Mouse (Mus musculus) heart, embryonic 15.5 days (tissue): ENCODE measurements around the gene Fanca. TPM values are rescaled to one million over a fixed set of nuclear protein-coding genes. Genes with fewer than 3 reads are reported as not detected.

Experiments used
- ATAC-seq: fragments of 200-750 bp; cut with Nextera tagmentation; replicated peaks from 2 replicates; pipeline ENCODE4 v1.8.0; 2017; ENCODE audit warnings: low read depth, moderate TSS enrichment; ENCODE audit not compliant: insufficient number of reproducible peaks, insufficient read depth, low FRiP score
- H3K27ac ChIP-seq: fragments of 300-500 bp; sonication (generic); 2 replicates; pipeline ENCODE4 v1.5.1; 2015; ENCODE audit warnings: mild to moderate bottlenecking, inconsistent platforms
- H3K27me3 ChIP-seq: fragments of 300-500 bp; sonication (generic); 2 replicates; pipeline ENCODE4 v1.6.1; 2015; ENCODE audit warnings: inconsistent platforms
- H3K36me3 ChIP-seq: fragments of 300-500 bp; sonication (generic); 2 replicates; pipeline ENCODE4 v1.6.1; 2015; ENCODE audit warnings: mild to moderate bottlenecking, inconsistent platforms
- H3K4me1 ChIP-seq: fragments of 300-500 bp; sonication (generic); replicated peaks from 2 replicates; pipeline ENCODE4 v1.6.1; 2015; ENCODE audit warnings: inconsistent platforms
- H3K4me2 ChIP-seq: fragments of 300-500 bp; sonication (generic); 2 replicates; pipeline ENCODE4 v1.6.1; 2015; ENCODE audit warnings: inconsistent platforms, mild to moderate bottlenecking, moderate library complexity
- H3K4me3 ChIP-seq: fragments of 300-500 bp; sonication (generic); 2 replicates; pipeline ENCODE4 v1.5.1; 2015; ENCODE audit warnings: mild to moderate bottlenecking, inconsistent platforms
- H3K9ac ChIP-seq: fragments of 300-500 bp; sonication (generic); 2 replicates; pipeline ENCODE4 v1.6.1; 2015; ENCODE audit warnings: mild to moderate bottlenecking, inconsistent platforms
- H3K9me3 ChIP-seq: fragments of 300-500 bp; sonication (generic); replicated peaks from 2 replicates; pipeline ENCODE4 v1.6.1; 2016; ENCODE audit warnings: inconsistent platforms
- WGBS: fragments of 180-500 bp; shearing (Covaris S2); methylation state at CpG from one replicate; pipeline ENCODE4 v1.1.7; 2015; ENCODE audit warnings: mixed read lengths; 5-methylcytosine and 5-hydroxymethylcytosine counted together
- polyA plus RNA-seq: library from polyadenylated mRNA; unstranded; fragments of >200 nt; fragmentation: Nextera tagmentation; extraction: Ambion mirVana; gene quantifications from 2 replicates; pipeline ENCODE4 v1.2.1, GENCODE M21; 2015

Gene Fanca
- polyA plus RNA-seq, 1 experiment from 2014 or later = 14.5 TPM

DNA sequence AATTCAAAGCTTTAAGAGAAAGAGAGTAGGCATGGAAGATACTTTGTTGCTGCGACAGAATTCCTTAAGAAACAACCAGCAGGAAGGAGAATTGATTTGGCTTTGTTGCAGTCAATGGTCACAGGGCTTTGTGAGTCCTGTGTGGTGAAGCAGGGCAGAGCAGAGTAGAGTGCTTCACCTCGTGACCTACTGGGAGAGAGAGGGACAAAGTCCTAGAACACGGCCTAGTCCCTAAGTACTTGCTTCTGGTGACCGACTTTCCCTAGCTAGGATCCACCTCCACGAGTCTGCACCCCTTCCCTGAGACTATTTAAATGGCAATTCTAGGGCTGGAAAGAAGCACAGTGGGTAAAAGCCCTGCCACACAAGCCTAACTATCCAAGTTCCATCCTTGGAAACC, 11.6 kb upstream of the Fanca start:
- Histone ChIP-seq H3K9ac (no peak overlapping the region), H3K9me3 (no peaks in the 10 kb centered on the region), H3K27me3 (peaks cover 29% of the 10 kb centered on the region), H3K36me3 (no peaks in the 10 kb centered on the region), H3K27ac (no peak overlapping the region), H3K4me3 (no peak overlapping the region), H3K4me1 (peaks cover 19% of the 10 kb centered on the region), H3K4me2 (no peak overlapping the region)
- 65% methylated on average over 5 of the region's 5 CpGs for WGBS
- ATAC-seq = no peak

DNA sequence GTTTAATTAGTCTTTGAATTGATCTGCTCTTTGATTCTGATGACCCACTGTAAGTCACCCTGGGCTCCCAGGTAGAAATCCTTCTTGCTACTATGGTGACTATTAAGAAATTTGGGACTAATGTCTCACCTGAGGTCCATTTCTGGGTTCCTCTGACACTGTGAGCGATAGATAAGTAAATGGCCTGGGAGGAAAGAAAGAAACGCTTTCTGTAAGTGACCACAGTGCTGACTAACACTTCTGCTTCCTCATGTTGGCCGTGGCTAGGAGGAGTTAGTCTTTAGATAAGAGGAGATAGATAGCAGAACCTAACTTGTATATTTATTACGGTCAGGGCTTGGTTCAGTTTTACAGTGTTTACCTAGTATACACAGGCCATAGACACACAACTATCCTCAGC, 11.0 kb upstream of the Fanca start:
- ATAC-seq = no peak
- no peak overlapping the region for H3K4me2 ChIP-seq
- peaks cover 23% of the 10 kb centered on the region for H3K27me3 ChIP-seq
- H3K4me3 ChIP-seq = no peak overlapping the region
- peaks cover 18% of the 10 kb centered on the region for H3K4me1 ChIP-seq
- H3K9me3 ChIP-seq = no peaks in the 10 kb centered on the region
- H3K27ac ChIP-seq = no peak overlapping the region
- no peak overlapping the region for H3K9ac ChIP-seq
- no peaks in the 10 kb centered on the region for H3K36me3 ChIP-seq
- 41% methylated on average over 4 of the region's 4 CpGs for WGBS

DNA sequence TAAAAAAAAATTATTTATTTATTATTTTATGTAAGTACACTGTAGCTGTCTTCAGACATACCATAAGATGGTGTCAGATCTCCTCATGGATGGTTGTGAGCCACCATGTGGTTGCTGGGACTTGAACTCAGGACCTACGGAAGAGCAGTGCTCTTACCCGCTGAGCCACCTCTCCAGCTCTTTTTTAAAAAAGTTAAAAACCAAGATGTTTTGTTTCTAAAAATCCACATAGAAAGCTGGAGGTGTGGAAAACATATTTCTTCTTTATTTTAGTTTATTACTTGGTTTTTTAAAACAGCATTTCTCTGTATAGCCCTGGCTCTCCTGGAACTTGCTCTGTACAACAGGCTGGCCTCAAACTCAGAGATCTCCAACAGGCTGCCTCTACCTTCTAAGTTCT, 10.2 kb upstream of the Fanca start:
- ATAC-seq = no peak
- 93% methylated on average over 2 of the region's 2 CpGs for WGBS
- H3K4me2 ChIP-seq = no peak overlapping the region
- no peak overlapping the region for H3K27ac ChIP-seq
- H3K9me3 ChIP-seq = no peaks in the 10 kb centered on the region
- H3K4me3 ChIP-seq = no peak overlapping the region
- peaks cover 15% of the 10 kb centered on the region; the same call in 1 of the 2 replicates for H3K27me3 ChIP-seq
- H3K36me3 ChIP-seq = no peaks in the 10 kb centered on the region
- no peak overlapping the region for H3K9ac ChIP-seq
- H3K4me1 ChIP-seq = peaks cover 11% of the 10 kb centered on the region

DNA sequence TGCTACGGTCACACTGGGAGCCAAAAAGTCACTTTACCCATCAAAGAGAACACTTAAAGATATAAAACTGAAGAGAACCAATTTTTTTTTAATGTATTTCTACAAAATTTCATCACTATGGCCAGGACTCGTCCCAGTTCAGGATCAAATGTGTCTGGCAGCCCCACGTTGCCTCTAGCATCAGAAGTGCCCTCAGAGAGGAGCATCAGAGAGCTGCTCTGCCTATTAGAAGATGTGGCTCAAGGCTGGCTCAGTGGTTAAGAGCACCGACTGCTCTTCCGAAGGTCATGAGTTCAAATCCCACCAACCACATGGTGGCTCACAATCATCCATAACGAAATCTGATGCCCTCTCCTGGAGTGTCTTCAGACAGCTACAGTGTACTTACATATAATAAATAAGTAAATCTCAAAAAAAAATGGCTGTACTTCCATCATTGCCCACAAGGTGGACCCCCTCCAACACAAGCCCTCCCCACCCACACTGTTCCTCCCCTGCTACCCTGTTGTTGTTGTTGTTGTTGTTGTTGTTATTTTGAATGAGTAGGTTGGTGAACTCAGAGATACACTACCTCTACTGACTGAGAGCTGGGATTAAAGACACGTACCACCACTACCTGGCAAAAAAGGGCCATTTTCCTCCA, 1.3 kb upstream of the Fanca start:
- H3K36me3 ChIP-seq = no peaks in the 10 kb centered on the region
- no peaks in the 10 kb centered on the region for H3K9me3 ChIP-seq
- ATAC-seq = no peak
- H3K27me3 ChIP-seq = no peaks in the 10 kb centered on the region
- WGBS = 25% methylated on average over 7 of the region's 7 CpGs
- peaks cover 19% of the 10 kb centered on the region for H3K4me1 ChIP-seq
- no peak overlapping the region for H3K9ac ChIP-seq
- H3K27ac ChIP-seq = no peak overlapping the region
- no peak overlapping the region for H3K4me3 ChIP-seq
- no peak overlapping the region for H3K4me2 ChIP-seq

DNA sequence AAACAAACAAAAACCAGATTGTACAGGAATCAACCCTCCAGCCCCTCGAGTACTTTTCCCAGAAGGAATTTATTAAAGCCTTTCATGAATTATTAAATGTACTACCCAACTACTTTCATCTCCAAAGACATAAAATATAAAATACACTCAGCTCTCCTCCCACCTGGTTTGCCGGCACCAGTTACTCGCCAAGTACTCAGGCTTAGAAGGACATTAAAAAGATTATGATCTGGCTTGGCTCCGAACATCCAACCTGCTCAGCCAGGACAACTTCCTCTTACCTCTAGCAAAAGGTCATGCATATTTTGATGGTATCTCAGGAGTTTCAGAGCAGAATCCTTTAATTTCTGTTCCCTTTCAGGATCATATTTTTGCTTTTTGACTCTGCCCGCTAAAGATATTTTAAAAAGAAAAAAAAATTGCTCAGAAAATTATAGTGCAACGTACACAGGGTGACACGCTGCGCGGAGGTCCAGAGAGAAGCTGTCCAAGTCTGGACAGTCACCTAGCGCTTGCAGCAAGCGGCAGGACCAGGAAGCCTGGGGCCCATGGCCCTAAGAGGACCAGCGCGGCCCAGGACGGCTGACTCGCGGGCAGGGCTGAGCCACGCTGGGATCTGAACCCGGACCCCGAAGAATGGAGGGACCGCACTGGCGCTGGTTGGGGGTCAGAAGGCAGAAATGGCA, 452 bp downstream of the Fanca start:
- Histone ChIP-seq H3K9me3 (no peaks in the 10 kb centered on the region), H3K4me2 (peak overlapping the region; percentile 88), H3K27ac (no peak overlapping the region; the same call in 1 of the 2 replicates), H3K4me3 (peak overlapping the region; percentile 67), H3K36me3 (no peaks in the 10 kb centered on the region), H3K9ac (peak overlapping the region; percentile 69), H3K4me1 (peaks cover 19% of the 10 kb centered on the region), H3K27me3 (no peaks in the 10 kb centered on the region)
- WGBS = 5% methylated on average over 21 of the region's 21 CpGs
- peak; percentile 68 for ATAC-seq

DNA sequence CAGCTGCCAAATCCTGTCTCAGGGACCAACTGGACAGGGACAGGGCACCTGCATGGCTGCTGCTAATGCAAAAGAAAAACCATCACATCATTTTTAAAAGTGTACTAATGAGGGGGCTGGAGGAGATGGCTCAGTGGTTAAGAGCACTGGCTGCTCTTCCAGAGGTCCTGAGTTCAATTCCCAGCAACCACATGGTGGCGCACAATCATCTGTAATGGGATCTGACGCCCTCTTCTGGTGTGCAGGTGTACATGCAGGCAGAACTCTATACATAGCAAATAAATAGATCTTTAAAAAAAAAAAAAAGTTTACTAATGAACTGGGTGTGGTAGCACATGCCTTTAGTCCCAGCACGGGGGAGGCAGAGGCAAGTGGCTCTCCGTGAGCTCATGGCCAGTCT, 9.6 kb downstream of the Fanca start:
- Histone ChIP-seq H3K27ac (no peak overlapping the region), H3K4me2 (no peak overlapping the region), H3K9me3 (no peaks in the 10 kb centered on the region), H3K9ac (no peak overlapping the region), H3K4me1 (no peaks in the 10 kb centered on the region), H3K27me3 (no peaks in the 10 kb centered on the region), H3K36me3 (peaks cover 10% of the 10 kb centered on the region; the same call in 1 of the 2 replicates), H3K4me3 (no peak overlapping the region)
- ATAC-seq = no peak
- 65% methylated on average over 4 of the region's 4 CpGs for WGBS

DNA sequence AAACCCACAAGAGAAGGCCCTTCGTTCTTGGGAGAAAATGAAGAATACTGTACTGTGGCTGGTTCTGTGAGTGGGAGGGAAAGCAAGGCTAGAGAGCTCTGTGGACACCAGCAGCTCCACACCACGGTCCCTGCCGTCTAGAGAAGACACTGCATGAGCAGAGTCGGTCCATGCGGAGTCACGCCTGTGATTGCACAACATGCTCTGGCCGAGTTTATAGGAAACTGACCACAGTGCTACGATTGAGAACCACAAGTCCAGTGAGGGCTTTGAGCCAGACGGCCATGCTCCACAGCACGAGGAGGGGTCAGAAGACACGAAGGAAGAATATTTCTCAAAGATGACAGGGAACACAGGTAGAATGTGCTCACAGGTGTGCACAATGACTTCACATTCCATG, 20.1 kb downstream of the Fanca start:
- no peak overlapping the region for H3K4me3 ChIP-seq
- no peak overlapping the region for H3K27ac ChIP-seq
- no peak for ATAC-seq
- peaks cover 4% of the 10 kb centered on the region; the same call in 1 of the 2 replicates for H3K36me3 ChIP-seq
- H3K9me3 ChIP-seq = no peaks in the 10 kb centered on the region
- H3K9ac ChIP-seq = no peak overlapping the region
- H3K4me1 ChIP-seq = no peaks in the 10 kb centered on the region
- 89% methylated on average over 11 of the region's 11 CpGs for WGBS
- H3K4me2 ChIP-seq = no peak overlapping the region
- H3K27me3 ChIP-seq = no peaks in the 10 kb centered on the region

DNA sequence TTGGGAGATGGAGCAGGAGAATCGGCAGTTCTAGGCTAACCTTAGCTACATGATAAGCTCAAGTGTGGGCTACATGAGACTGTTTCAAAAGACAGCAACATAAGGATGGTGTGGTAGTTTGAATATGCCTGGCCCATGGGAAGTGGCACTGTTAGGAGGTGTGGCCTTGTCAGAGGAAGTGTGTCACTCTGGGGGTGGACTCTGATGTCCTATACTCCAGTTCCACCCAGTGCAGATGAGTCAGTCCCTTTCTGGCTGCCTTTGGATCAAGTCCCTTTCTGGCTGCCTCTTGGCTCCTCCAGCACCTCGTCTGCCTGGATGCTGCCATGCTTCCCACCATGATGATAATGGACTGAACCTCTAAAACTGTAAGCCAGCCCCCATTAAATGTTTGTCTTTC, 25.6 kb downstream of the Fanca start:
- no peak overlapping the region for H3K9ac ChIP-seq
- H3K4me1 ChIP-seq = no peaks in the 10 kb centered on the region; the same call in 1 of the 2 replicates
- no peak overlapping the region for H3K4me3 ChIP-seq
- no peaks in the 10 kb centered on the region for H3K27me3 ChIP-seq
- H3K36me3 ChIP-seq = peaks cover 4% of the 10 kb centered on the region; the same call in 1 of the 2 replicates
- no peak for ATAC-seq
- H3K27ac ChIP-seq = no peak overlapping the region
- no peak overlapping the region for H3K4me2 ChIP-seq
- no peaks in the 10 kb centered on the region for H3K9me3 ChIP-seq
- WGBS = 82% methylated on average over 2 of the region's 2 CpGs

DNA sequence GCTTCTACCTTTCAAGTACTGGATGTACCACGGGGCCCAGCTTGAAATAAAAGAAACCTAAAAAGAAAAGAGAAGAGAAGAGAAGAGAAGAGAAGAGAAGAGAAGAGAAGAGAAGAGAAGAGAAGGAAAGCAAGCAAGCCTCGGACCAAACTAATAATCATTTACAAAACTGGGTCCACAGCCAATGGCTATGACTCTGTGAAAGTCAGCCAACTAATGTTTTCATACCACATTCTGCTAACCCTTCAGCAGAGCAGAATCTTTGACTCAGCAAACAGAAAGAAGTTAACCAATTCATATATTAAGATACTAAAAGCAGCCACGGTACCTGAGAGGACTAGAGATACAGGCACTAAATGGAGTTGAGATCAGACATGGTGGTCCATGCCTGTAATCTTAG, 26.1 kb downstream of the Fanca start:
- H3K36me3 ChIP-seq = peaks cover 4% of the 10 kb centered on the region; the same call in 1 of the 2 replicates
- no peaks in the 10 kb centered on the region; the same call in 1 of the 2 replicates for H3K4me1 ChIP-seq
- WGBS = 84% methylated on average over 3 of the region's 3 CpGs
- no peak overlapping the region for H3K4me3 ChIP-seq
- H3K27me3 ChIP-seq = no peaks in the 10 kb centered on the region
- H3K4me2 ChIP-seq = no peak overlapping the region
- no peak overlapping the region for H3K27ac ChIP-seq
- H3K9ac ChIP-seq = no peak overlapping the region
- ATAC-seq = no peak
- H3K9me3 ChIP-seq = no peaks in the 10 kb centered on the region

DNA sequence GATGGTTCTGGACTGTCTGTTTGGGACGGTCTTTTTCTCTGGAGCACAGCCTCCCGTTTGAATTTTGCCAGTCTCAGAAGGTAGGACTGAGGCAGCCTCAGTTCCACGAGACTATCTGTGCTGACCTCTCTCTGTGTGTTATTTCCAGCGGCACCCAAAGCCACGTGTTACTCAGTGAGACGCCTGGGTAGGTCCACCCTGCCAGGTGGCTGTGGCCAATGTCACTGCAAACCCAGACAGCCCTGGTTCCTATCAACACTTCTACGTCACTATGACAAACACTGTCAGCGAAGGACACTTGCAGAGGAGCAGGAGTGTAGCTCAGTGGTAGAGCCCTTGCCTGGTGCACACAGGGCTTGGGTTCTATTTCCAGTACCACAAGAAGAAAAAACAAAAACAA, 26.7 kb downstream of the Fanca start:
- H3K27me3 ChIP-seq = no peaks in the 10 kb centered on the region
- no peaks in the 10 kb centered on the region for H3K9me3 ChIP-seq
- H3K9ac ChIP-seq = no peak overlapping the region
- WGBS = 57% methylated on average over 8 of the region's 8 CpGs
- no peak overlapping the region for H3K4me3 ChIP-seq
- H3K36me3 ChIP-seq = peaks cover 4% of the 10 kb centered on the region; the same call in 1 of the 2 replicates
- H3K4me1 ChIP-seq = no peaks in the 10 kb centered on the region; the same call in 1 of the 2 replicates
- no peak overlapping the region for H3K4me2 ChIP-seq
- no peak overlapping the region for H3K27ac ChIP-seq
- ATAC-seq = peak; percentile 79

DNA sequence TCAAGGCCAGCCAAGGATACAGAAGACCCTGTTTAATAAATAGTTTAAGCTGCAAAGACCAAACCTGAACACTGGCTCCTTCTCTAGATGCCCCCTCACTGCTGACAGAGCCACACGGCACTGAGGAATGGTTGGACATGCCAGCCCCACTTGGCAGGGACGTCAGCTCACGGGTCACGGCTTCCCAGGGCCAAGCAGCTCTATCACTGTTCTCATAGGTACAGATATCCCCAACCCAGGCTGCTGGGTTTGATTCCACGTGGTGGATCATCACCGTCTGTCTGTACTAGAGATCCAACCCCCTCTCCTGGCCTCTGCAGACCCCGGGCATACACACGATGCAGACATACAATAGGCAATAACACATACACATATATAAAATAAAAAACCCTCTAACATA, 27.7 kb downstream of the Fanca start:
- Histone ChIP-seq H3K9me3 (no peaks in the 10 kb centered on the region), H3K4me1 (no peaks in the 10 kb centered on the region; the same call in 1 of the 2 replicates), H3K27ac (no peak overlapping the region), H3K27me3 (no peaks in the 10 kb centered on the region), H3K9ac (no peak overlapping the region), H3K4me3 (no peak overlapping the region), H3K36me3 (no peaks in the 10 kb centered on the region; the same call in 1 of the 2 replicates), H3K4me2 (no peak overlapping the region)
- no peak for ATAC-seq
- WGBS = 93% methylated on average over 8 of the region's 8 CpGs

DNA sequence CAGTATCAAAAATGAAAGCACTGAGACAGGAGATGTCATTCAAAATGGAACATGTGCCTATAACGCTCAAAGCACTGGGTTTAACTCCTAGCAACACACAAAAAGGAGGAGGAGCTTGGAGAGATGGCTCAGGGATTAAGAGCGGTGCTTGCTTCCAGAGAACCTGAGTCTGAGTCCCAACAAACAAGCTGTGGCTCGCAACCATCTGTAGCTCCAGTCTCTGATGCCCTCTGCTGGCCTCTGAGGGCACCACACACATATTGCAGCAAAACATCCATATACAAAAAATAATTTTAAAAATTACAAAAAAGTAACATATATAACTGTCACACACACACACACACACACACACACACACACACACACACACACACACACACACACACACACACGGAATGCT, 28.2 kb downstream of the Fanca start:
- H3K27ac ChIP-seq = no peak overlapping the region
- no peak overlapping the region for H3K9ac ChIP-seq
- no peaks in the 10 kb centered on the region for H3K27me3 ChIP-seq
- no peak for ATAC-seq
- 81% methylated on average over 4 of the region's 4 CpGs for WGBS
- no peaks in the 10 kb centered on the region for H3K9me3 ChIP-seq
- H3K4me3 ChIP-seq = no peak overlapping the region
- no peaks in the 10 kb centered on the region; the same call in 1 of the 2 replicates for H3K36me3 ChIP-seq
- H3K4me1 ChIP-seq = no peaks in the 10 kb centered on the region; the same call in 1 of the 2 replicates
- H3K4me2 ChIP-seq = no peak overlapping the region
